Mouse (Mus musculus): ENCODE measurements around the gene Zfp827. TPM values are rescaled to one million over a fixed set of nuclear protein-coding genes. Genes with fewer than 3 reads are reported as not detected.

Zfp827 gene
- polyA plus RNA-seq, 1 experiment: 0.16 TPM

DNA sequence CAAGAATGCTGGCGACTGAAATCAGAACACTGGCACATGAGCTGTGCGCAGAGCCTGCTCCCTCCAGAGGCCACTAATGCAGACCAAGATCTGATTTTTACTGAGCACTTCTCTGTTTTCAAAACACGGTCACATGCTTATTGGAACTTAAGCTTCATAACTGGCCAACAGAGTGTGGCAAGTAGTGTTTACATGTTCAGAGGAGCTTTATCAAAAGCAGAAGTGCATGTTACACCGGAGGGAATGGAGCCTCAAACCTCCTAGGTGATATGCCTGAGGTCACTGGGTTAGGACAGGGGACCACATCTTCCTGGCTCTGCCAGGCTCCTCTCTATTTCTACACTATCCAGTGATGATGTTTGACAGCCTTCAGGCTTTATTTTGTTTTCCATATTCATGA, 31.1 kb downstream of the Zfp827 start:
- TF ChIP-seq POLR2A (IDR thresholded peaks at IDR 0.05; ENCODE audit: borderline replicate concordance, low read depth, low read length) (no peak), CTCF (IDR thresholded peaks at IDR 0.05; ENCODE audit: low read depth, low read length) (no peak)
- H3K4me3 ChIP-seq (ENCODE audit: insufficient read depth, low read length): no peak overlapping the region
- H3K27ac ChIP-seq (ENCODE audit: insufficient read depth, low read depth, low read length): peak overlapping the region; percentile 31; the same call in 1 of the 2 replicates
- H3K4me1 ChIP-seq (ENCODE audit: control insufficient read depth, insufficient read depth, low read length): peaks cover 18% of the 10 kb centered on the region

DNA sequence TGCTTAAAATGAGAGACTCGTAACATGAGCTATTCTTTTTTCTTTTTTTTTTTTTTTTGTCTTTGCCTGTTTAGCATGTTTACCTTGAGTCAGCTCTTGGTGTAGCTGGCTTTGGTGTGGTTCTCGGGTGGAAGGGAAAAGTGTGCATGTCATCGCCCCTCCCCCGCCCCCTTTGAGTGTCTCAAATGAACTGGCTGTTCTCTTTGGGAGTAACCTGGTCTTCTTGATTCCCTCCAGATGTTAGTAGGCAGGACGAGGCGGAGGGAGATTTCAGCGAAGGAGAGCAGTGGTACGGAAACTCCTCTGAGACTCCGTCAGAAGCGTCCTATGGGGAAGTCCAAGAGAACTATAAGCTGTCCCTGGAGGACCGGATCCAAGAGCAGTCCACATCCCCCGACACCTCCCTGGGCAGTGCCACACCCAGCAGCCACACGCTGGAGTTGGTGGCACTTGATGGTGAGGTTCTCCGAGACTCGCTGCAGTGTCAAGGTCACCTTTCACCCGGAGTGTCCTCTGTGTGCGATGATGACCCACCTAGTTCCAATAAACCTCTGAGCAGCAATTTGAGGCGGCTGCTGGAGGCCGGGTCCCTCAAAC, 31.9 kb downstream of the Zfp827 start:
- H3K27ac ChIP-seq (ENCODE audit: insufficient read depth, low read depth, low read length): no peak overlapping the region
- TF ChIP-seq POLR2A (IDR thresholded peaks at IDR 0.05; ENCODE audit: borderline replicate concordance, low read depth, low read length) (no peak), CTCF (IDR thresholded peaks at IDR 0.05; ENCODE audit: low read depth, low read length) (no peak)
- no peak overlapping the region for H3K4me3 ChIP-seq (ENCODE audit: insufficient read depth, low read length)
- H3K4me1 ChIP-seq (ENCODE audit: control insufficient read depth, insufficient read depth, low read length): peaks cover 18% of the 10 kb centered on the region

DNA sequence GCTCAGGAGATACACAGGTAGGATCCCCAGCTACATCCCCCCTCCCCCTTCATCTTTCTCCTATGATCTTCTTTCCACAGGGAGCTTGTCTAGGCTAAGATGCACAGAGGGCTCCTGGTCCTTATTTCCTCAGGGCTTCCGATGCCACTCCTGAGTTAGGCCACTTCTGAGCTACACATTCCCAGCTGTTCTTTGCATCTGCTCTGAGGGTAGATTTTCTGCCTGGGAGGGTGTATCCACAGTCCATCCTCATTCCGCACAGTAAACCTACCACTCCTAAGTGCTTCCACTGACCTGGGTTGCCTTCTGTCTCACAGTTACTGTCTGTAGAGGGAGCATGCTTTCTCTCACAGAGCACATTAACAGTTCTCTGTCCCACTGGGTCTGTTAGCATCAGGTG, 37.7 kb downstream of the Zfp827 start:
- Histone ChIP-seq H3K4me3 (ENCODE audit: insufficient read depth, low read length) (no peak overlapping the region), H3K4me1 (ENCODE audit: control insufficient read depth, insufficient read depth, low read length) (no peaks in the 10 kb centered on the region), H3K27ac (ENCODE audit: insufficient read depth, low read depth, low read length) (no peak overlapping the region)
- no peak for TF ChIP-seq POLR2A (IDR thresholded peaks at IDR 0.05; ENCODE audit: borderline replicate concordance, low read depth, low read length)
- no peak for TF ChIP-seq CTCF (IDR thresholded peaks at IDR 0.05; ENCODE audit: low read depth, low read length)

DNA sequence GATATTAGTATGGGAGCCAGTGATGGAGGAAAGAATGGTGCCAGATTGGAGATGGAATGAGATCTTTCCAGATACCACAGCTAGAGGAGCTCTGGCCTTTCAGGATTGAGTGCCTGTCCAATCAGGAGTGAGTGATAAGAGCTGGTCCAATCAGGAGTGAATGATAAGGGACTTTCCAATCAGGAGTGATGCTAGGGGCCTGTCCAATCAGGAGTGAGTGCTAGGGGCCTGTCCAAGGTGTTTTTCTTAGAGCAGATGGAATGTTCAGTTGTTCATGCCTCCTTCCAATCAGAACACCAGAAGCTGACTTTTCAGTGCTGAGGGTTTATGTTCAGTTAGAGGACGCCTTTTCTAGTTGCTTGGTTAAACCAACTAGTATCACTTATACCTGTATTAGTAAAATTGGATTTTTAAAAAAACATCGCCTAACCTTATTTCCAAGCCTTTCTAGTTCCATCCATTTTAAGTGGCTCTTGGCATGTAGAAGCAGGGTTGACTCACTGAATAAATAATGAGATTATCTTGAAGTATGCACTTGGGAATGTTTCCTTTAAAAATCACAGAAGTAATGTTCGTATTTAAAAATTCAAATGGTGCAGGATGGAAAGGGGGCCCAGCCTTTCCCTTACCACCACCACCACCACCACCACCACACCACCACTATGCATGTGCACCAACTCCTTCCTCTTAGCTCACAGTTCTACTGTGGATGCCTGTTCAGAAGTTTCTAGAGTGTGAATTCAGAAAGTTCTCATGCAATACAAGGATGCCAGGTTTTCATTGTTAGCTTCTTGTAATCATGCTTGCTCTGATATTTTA, 39.8 kb downstream of the Zfp827 start:
- Histone ChIP-seq H3K4me1 (ENCODE audit: control insufficient read depth, insufficient read depth, low read length) (no peaks in the 10 kb centered on the region), H3K27ac (ENCODE audit: insufficient read depth, low read depth, low read length) (no peak overlapping the region), H3K4me3 (ENCODE audit: insufficient read depth, low read length) (no peak overlapping the region)
- TF ChIP-seq POLR2A (IDR thresholded peaks at IDR 0.05; ENCODE audit: borderline replicate concordance, low read depth, low read length): no peak
- TF ChIP-seq CTCF (IDR thresholded peaks at IDR 0.05; ENCODE audit: low read depth, low read length): no peak

DNA sequence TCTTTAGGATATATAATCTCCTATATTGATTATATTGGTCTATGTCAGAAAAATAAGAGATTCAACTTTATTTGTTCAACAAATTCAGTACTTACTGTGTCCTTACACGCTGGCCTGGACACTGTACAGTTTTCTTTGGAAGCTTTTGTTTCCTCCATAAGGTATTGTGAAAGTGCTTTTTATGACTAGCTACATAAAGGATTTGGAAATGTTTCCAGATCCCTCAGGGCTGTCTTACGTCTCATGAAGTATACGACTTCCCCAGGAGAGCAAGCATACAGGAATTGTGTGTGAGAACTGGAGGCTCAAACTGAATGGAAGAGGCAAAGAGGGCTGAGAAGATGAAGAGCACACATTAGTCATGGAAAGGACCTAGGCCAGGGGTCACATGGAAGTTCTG, 45.1 kb downstream of the Zfp827 start:
- no peak overlapping the region for H3K27ac ChIP-seq (ENCODE audit: insufficient read depth, low read depth, low read length)
- no peak overlapping the region for H3K4me3 ChIP-seq (ENCODE audit: insufficient read depth, low read length)
- H3K4me1 ChIP-seq (ENCODE audit: control insufficient read depth, insufficient read depth, low read length): no peaks in the 10 kb centered on the region
- TF ChIP-seq POLR2A (IDR thresholded peaks at IDR 0.05; ENCODE audit: borderline replicate concordance, low read depth, low read length): no peak
- no peak for TF ChIP-seq CTCF (IDR thresholded peaks at IDR 0.05; ENCODE audit: low read depth, low read length)

DNA sequence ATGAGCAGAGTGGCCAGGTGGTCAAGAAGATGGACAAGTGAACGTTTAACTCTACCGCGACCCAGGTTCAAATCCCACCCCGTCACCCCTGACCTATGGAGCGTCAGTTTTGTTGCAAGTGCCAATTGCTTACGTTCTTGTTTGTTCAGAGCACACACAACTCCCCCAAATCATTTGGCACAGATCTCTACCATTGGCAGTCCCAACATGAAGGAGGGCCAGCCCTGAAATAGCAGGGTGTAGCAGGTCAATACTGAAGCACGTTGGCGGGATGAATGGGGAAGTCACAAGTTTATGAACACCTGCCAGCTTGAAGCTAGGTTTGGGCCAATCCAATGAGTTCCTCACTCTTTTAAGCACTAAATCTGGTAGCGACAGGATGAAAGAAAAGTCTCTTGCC, 46.7 kb downstream of the Zfp827 start:
- Histone ChIP-seq H3K4me3 (ENCODE audit: insufficient read depth, low read length) (no peak overlapping the region), H3K27ac (ENCODE audit: insufficient read depth, low read depth, low read length) (no peak overlapping the region)
- TF ChIP-seq POLR2A (IDR thresholded peaks at IDR 0.05; ENCODE audit: borderline replicate concordance, low read depth, low read length) (no peak), CTCF (IDR thresholded peaks at IDR 0.05; ENCODE audit: low read depth, low read length) (no peak)

DNA sequence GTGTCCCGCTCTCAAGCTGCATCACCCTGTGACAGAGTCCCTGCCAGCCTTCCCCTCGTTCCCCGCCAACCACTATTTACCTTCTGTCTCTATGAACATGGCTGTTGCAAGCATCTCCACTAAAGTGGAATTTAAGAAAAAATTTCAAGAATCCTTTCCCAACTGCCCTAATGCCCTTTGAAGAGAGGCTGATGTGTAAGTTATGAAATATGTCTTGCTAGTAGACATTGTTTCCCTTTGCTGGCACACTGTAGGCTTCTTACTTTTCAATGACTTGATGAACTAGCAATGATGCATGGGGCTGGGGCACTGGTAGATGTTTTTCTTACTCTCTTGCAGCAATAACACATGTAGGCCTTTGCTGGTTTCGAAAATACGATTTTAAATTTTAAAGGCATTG, 49.0 kb downstream of the Zfp827 start:
- Histone ChIP-seq H3K4me1 (ENCODE audit: control insufficient read depth, insufficient read depth, low read length) (peaks cover 9% of the 10 kb centered on the region), H3K4me3 (ENCODE audit: insufficient read depth, low read length) (no peak overlapping the region), H3K27ac (ENCODE audit: insufficient read depth, low read depth, low read length) (no peak overlapping the region)
- TF ChIP-seq CTCF (IDR thresholded peaks at IDR 0.05; ENCODE audit: low read depth, low read length): no peak

More for the DNA sequence above, 46.7 kb downstream of the Zfp827 start:
- H3K4me1 ChIP-seq (ENCODE audit: control insufficient read depth, insufficient read depth, low read length): peaks cover 5% of the 10 kb centered on the region

DNA sequence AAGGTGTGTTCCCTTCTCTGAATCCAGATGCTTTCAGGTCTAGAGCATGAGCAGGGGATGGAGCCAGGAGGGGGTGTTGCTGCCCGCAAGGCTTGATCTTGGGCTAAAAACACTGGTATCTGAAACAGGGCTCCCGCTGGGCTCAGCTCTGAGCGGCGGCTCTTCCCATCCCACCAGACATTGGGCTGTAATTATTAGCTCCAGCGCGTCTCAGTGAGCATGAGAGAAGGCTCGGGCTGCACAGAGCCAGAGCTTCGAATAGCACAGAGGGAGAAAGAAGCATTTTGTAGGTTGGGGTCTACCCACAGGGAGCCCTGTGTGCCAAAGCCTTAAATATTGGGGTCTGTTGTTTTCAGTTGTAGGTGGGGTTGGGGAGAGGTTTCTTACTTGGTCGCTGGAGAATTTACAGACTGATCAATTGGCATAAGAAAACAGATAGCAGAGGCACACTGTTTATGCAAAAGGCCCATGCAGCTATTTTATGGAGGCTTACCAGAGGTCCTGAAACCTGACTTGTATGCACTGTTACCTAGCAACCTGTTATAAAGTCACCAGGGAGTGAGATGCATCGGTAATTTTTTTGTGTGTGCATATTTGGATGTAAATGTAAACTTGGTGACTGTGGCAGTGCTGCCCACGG, 50.4 kb downstream of the Zfp827 start:
- Histone ChIP-seq H3K4me1 (ENCODE audit: control insufficient read depth, insufficient read depth, low read length) (peaks cover 9% of the 10 kb centered on the region), H3K4me3 (ENCODE audit: insufficient read depth, low read length) (no peak overlapping the region), H3K27ac (ENCODE audit: insufficient read depth, low read depth, low read length) (no peak overlapping the region)
- TF ChIP-seq CTCF (IDR thresholded peaks at IDR 0.05; ENCODE audit: low read depth, low read length) (no peak), POLR2A (IDR thresholded peaks at IDR 0.05; ENCODE audit: borderline replicate concordance, low read depth, low read length) (no peak)

DNA sequence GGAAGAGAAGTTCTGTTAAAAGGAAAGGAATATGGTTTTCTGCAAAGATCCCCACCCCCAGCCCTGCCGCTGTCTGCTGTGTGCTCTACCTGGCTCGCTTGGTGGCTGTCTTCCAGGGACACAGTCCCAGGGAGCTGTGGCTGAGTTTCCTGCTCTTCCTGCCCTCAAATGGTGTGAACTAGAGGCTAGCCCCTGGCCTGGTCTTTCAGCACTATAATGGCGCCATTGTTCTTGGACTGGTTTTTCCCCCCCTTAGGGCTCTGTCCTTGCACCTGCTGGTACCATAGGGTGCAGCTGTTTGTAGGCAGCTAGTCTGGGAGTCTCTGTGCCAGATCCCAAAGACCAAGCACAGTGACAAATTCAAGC, 50.9 kb downstream of the Zfp827 start:
- no peak for TF ChIP-seq POLR2A (IDR thresholded peaks at IDR 0.05; ENCODE audit: borderline replicate concordance, low read depth, low read length)
- no peak for TF ChIP-seq CTCF (IDR thresholded peaks at IDR 0.05; ENCODE audit: low read depth, low read length)
- Histone ChIP-seq H3K4me3 (ENCODE audit: insufficient read depth, low read length) (no peak overlapping the region), H3K4me1 (ENCODE audit: control insufficient read depth, insufficient read depth, low read length) (peaks cover 9% of the 10 kb centered on the region), H3K27ac (ENCODE audit: insufficient read depth, low read depth, low read length) (no peak overlapping the region)

Measured in bone marrow macrophage, adult 2 months (primary cell).